Mouse (Mus musculus) neural tube, embryonic 12.5 days (tissue): ENCODE measurements around the gene Ptprn. TPM values are rescaled to one million over a fixed set of nuclear protein-coding genes. Genes with fewer than 3 reads are reported as not detected.
"Not testable (repeated sequence)": the region's sequence is repeated elsewhere in the genome, so short reads cannot be mapped to it uniquely, and the experiment has no call there.

Experiments
- ATAC-seq: fragments of 200-750 bp; cut with Nextera tagmentation; 2 replicates; pipeline ENCODE4 v1.8.0; 2017; ENCODE audit warnings: low read depth, mild to moderate bottlenecking, moderate TSS enrichment, moderate library complexity; ENCODE audit not compliant: low FRiP score
- H3K27ac ChIP-seq: fragments of 300-500 bp; sonication (generic); 2 replicates; pipeline ENCODE4 v1.5.1; 2016
- H3K27me3 ChIP-seq: fragments of 300-500 bp; sonication (generic); replicated peaks from 2 replicates; pipeline ENCODE4 v1.6.1; 2016; ENCODE audit warnings: mild to moderate bottlenecking
- H3K36me3 ChIP-seq: fragments of 300-500 bp; sonication (generic); 2 replicates; pipeline ENCODE4 v1.6.1; 2016; ENCODE audit warnings: mild to moderate bottlenecking
- H3K4me1 ChIP-seq: fragments of 300-500 bp; sonication (generic); 2 replicates; pipeline ENCODE4 v1.6.1; 2016
- H3K4me2 ChIP-seq: fragments of 300-500 bp; sonication (generic); replicated peaks from 2 replicates; pipeline ENCODE4 v1.6.1; 2016; ENCODE audit warnings: mild to moderate bottlenecking
- H3K4me3 ChIP-seq: fragments of 300-500 bp; sonication (generic); 2 replicates; pipeline ENCODE4 v1.5.1; 2016
- H3K9ac ChIP-seq: fragments of 300-500 bp; sonication (generic); 2 replicates; pipeline ENCODE4 v1.6.1; 2016; ENCODE audit warnings: mild to moderate bottlenecking
- H3K9me3 ChIP-seq: fragments of 300-500 bp; sonication (generic); 2 replicates; pipeline ENCODE4 v1.6.1; 2016; ENCODE audit warnings: mild to moderate bottlenecking
- WGBS: fragments of 180-500 bp; shearing (Covaris S2); methylation state at CpG from one replicate; pipeline ENCODE4 v1.1.7; 2016; 5-methylcytosine and 5-hydroxymethylcytosine counted together
- polyA plus RNA-seq: library from polyadenylated mRNA; unstranded; fragments of >200 nt; fragmentation: Nextera tagmentation; extraction: Ambion mirVana; gene quantifications from 2 replicates; pipeline ENCODE4 v1.2.1, GENCODE M21; 2016

Ptprn gene
- polyA plus RNA-seq, 1 experiment from 2014 or later: 13.8 TPM

GRCm38 (mm10) chr1:75250498-75250897, 13.8 kb downstream of the Ptprn start:
- 70% methylated on average over 3 of the region's 3 CpGs for WGBS
- Histone ChIP-seq H3K4me2 (no peak overlapping the region), H3K4me1 (peaks cover 16% of the 10 kb centered on the region), H3K9ac (no peak overlapping the region), H3K36me3 (peaks cover 4% of the 10 kb centered on the region; the same call in 1 of the 2 replicates), H3K9me3 (no peaks in the 10 kb centered on the region), H3K4me3 (no peak overlapping the region), H3K27ac (no peak overlapping the region), H3K27me3 (0 out of 2 replicates have a peak, but pooled peaks cover 7% of the 10 kb centered on the region)
- ATAC-seq: no peak

- Histone ChIP-seq H3K36me3 (peaks cover 18% of the 10 kb centered on the region; the same call in 1 of the 2 replicates), H3K4me2 (no peak overlapping the region), H3K9ac (no peak overlapping the region; the same call in 1 of the 2 replicates), H3K27me3 (0 out of 2 replicates have a peak, but pooled peaks cover 5% of the 10 kb centered on the region), H3K27ac (no peak overlapping the region), H3K4me3 (no peak overlapping the region), H3K9me3 (no peaks in the 10 kb centered on the region), H3K4me1 (peaks cover 14% of the 10 kb centered on the region)
- WGBS: 63% methylated on average over 9 of the region's 9 CpGs
- ATAC-seq: no peak
These were observed 16.1 kb downstream of the Ptprn start for GRCm38 (mm10) chr1:75248041-75248772.

DNA sequence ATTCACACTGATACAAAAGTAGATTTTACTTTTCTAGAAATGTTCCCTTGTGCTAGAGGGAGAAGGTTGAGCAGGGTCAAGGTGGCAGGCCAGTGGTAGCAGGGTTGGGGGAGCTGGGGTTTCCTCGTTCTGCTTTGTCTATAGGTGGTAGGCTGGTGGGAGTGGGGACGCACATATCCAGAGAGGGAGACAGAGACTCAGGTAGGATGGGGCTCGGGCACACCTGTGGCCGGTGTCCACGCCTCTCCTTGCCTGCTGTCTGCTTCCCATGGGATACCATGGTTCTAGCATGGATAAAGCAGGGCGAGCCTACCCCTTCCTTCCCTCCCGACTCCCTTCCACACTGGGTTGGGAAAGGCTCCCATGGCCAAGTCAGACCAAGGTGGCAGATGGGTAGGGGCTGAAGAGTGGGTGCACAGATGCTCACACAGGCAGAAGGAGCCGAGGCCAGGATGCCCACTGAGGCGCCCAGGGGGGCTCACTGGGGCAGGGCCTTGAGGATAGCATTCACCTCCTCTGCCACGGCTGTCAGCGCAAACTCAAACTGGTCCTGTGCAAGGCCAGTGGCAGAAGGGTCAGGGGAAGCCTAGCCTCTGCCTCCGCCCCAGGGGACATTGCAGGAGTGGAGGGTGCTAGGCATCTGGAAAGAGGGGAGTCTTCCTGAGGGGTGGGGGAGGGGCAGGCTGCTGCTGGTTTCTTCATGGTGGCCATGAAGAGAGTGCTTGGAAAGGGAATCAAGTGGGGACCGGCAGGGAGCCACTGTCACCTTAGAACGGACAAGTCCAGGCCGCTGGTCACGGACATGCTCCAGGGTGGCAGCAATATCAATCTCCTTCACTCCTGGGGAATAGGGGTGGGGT, 17.0 kb downstream of the Ptprn start:
- Histone ChIP-seq H3K9me3 (no peaks in the 10 kb centered on the region), H3K4me1 (peaks cover 14% of the 10 kb centered on the region), H3K4me2 (no peak overlapping the region), H3K27ac (no peak overlapping the region), H3K4me3 (no peak overlapping the region), H3K9ac (0 out of 2 replicates have a peak overlapping the region, but pooled peaks have one; percentile 3), H3K27me3 (no peaks in the 10 kb centered on the region), H3K36me3 (peaks cover 18% of the 10 kb centered on the region; the same call in 1 of the 2 replicates)
- WGBS: 84% methylated on average over 16 of the region's 16 CpGs
- ATAC-seq: no peak

- 13% methylated on average over 4 of the region's 4 CpGs for WGBS
- no peak overlapping the region for H3K4me2 ChIP-seq
- peaks cover 30% of the 10 kb centered on the region for H3K36me3 ChIP-seq
- H3K9me3 ChIP-seq: no peaks in the 10 kb centered on the region
- H3K4me1 ChIP-seq: 0 out of 2 replicates have a peak, but pooled peaks cover 7% of the 10 kb centered on the region
- no peak overlapping the region for H3K9ac ChIP-seq
- H3K4me3 ChIP-seq: no peak overlapping the region
- no peaks in the 10 kb centered on the region for H3K27me3 ChIP-seq
- H3K27ac ChIP-seq: no peak overlapping the region
- ATAC-seq: peak; percentile 19; the same call in 1 of the 2 replicates
These were observed 19.5 kb downstream of the Ptprn start for GRCm38 (mm10) chr1:75244836-75245235.

- ATAC-seq: 0 out of 2 replicates have a peak, but pooled peaks have one; percentile 5
- 85% methylated on average over 12 of the region's 12 CpGs for WGBS
- H3K9ac ChIP-seq: no peak overlapping the region
These were observed 20.0 kb downstream of the Ptprn start for GRCm38 (mm10) chr1:75244175-75244826.

DNA sequence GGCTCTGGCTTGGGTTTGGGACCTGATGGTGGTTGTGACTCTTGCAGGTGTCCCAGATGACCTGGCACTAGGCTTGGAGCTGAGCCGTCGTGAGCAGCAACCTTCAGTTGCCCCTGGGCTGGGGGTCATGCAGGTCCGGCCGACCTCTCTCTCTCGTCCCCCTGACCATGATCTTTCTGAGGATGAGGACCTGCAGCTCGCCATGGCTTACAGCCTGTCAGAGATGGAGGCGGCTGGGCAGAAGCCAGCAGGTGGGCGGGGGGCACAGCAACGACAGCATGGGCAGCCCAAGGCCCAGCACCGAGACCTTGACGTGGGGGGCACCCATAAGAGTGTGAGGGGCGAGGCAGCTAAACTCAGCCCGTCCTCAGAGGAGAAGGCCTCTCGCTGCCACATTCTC, 20.9 kb downstream of the Ptprn start:
- Histone ChIP-seq H3K9ac (no peak overlapping the region), H3K27me3 (no peaks in the 10 kb centered on the region), H3K27ac (no peak overlapping the region), H3K4me1 (0 out of 2 replicates have a peak, but pooled peaks cover 7% of the 10 kb centered on the region), H3K9me3 (no peaks in the 10 kb centered on the region), H3K4me3 (no peak overlapping the region), H3K36me3 (peaks cover 35% of the 10 kb centered on the region), H3K4me2 (no peak overlapping the region)
- no peak for ATAC-seq
- 88% methylated on average over 14 of the region's 14 CpGs for WGBS

More at GRCm38 (mm10) chr1:75244175-75244826, 20.0 kb downstream of the Ptprn start:
- Histone ChIP-seq H3K27me3 (no peaks in the 10 kb centered on the region), H3K36me3 (peaks cover 35% of the 10 kb centered on the region), H3K9me3 (no peaks in the 10 kb centered on the region), H3K4me2 (no peak overlapping the region), H3K4me3 (no peak overlapping the region), H3K27ac (no peak overlapping the region), H3K4me1 (0 out of 2 replicates have a peak, but pooled peaks cover 7% of the 10 kb centered on the region)

GRCm38 (mm10) chr1:75239591-75239990, 24.7 kb downstream of the Ptprn start:
- 88% methylated on average over 10 of the region's 10 CpGs for WGBS
- no peaks in the 10 kb centered on the region for H3K9me3 ChIP-seq
- no peak for ATAC-seq
- no peaks in the 10 kb centered on the region for H3K27me3 ChIP-seq
- no peak overlapping the region for H3K4me3 ChIP-seq
- peaks cover 31% of the 10 kb centered on the region for H3K36me3 ChIP-seq
- H3K4me2 ChIP-seq: no peak overlapping the region
- H3K9ac ChIP-seq: no peak overlapping the region
- no peak overlapping the region for H3K27ac ChIP-seq
- peaks cover 13% of the 10 kb centered on the region for H3K4me1 ChIP-seq

- Histone ChIP-seq H3K36me3 (peaks cover 16% of the 10 kb centered on the region), H3K27me3 (no peaks in the 10 kb centered on the region), H3K4me3 (peak within 1 kb of the TSS; percentile 57), H3K9me3 (no peaks in the 10 kb centered on the region), H3K27ac (peak within 1 kb of the TSS; percentile 51; the same call in 1 of the 2 replicates), H3K9ac (peak within 1 kb of the TSS; percentile 70), H3K4me2 (peak within 1 kb of the TSS; percentile 85), H3K4me1 (peaks cover 13% of the 10 kb centered on the region)
- ATAC-seq: peak; percentile 88
- WGBS: under 1% methylated on average over 64 of the region's 64 CpGs
These were observed 27.9 kb downstream of the Ptprn start, which contains the start of gene Dnajb2 for GRCm38 (mm10) chr1:75236117-75237050. Gene Dnajb2 (plus strand): TSS chr1:75236406.

- 0 out of 2 replicates have a peak, but pooled peaks cover 3% of the 10 kb centered on the region for H3K36me3 ChIP-seq
- ATAC-seq: peak; percentile 42
- no peaks in the 10 kb centered on the region for H3K9me3 ChIP-seq
- H3K27me3 ChIP-seq: no peaks in the 10 kb centered on the region
- no peak overlapping the region for H3K4me2 ChIP-seq
- H3K4me3 ChIP-seq: no peak overlapping the region
- 2% methylated on average over 8 of the region's 8 CpGs for WGBS
- H3K27ac ChIP-seq: no peak overlapping the region
- no peak overlapping the region for H3K9ac ChIP-seq
- peaks cover 13% of the 10 kb centered on the region for H3K4me1 ChIP-seq
These were observed 29.7 kb downstream of the Ptprn start for GRCm38 (mm10) chr1:75234606-75235005.

DNA sequence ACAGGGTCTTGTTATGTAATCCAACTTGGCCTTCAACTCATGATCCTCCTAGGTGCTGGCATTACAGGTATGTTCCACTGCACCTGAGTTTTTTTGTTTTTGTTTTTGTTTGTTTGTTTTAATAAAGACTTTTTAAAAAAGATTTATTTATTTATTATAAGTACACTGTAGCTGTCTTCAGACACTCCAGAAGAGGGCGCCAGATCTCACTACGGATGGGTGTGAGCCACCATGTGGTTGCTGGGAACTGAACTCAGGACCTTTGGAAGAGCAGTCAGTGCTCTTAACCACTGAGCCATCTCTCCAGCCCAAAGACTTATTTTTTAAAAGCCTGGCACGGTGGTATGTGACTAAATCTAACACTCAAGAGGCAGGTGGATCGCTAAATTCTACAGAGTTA, 31.8 kb downstream of the Ptprn start:
- WGBS: 65% methylated on average over 4 of the region's 4 CpGs
- ATAC-seq, H3K27me3 ChIP-seq, H3K9me3 ChIP-seq, H3K36me3 ChIP-seq, H3K27ac ChIP-seq, H3K4me3 ChIP-seq, H3K9ac ChIP-seq, H3K4me2 ChIP-seq: not testable (repeated sequence)
- peaks cover 13% of the 10 kb centered on the region for H3K4me1 ChIP-seq

DNA sequence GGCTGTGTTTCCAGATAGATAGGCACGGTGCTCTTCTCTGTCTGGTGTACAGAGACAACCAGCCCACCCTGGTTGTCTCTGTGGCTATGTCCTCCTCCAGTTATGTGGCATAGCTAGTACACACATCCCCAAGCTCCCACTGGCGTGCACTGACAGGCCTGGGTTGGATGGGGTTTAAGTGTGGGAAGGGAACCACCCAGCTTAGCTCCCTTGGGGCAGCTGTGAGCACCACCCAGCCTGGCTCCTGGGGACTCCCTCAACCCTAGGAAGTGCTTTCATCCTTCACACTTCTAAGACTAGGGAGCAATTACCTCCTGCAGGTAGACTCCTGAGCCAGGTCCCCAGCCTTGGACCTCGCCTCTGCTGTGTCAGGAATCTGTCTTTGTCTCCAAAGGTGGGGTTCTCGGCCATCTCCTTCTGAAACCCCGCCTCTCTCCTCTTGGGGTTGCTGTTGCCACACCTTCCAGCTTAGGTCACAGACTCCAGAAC, 32.6 kb downstream of the Ptprn start, which contains the start of gene A630095N17Rik:
Gene A630095N17Rik (minus strand): TSS at position 439 of the 489 bp plus-strand sequence.
- H3K36me3 ChIP-seq: no peaks in the 10 kb centered on the region
- H3K4me3 ChIP-seq: no peak within 1 kb of the TSS
- WGBS: 74% methylated on average over 5 of the region's 5 CpGs
- no peak for ATAC-seq
- H3K9me3 ChIP-seq: no peaks in the 10 kb centered on the region
- H3K4me2 ChIP-seq: no peak within 1 kb of the TSS
- H3K4me1 ChIP-seq: peaks cover 5% of the 10 kb centered on the region
- no peak within 1 kb of the TSS for H3K9ac ChIP-seq
- H3K27me3 ChIP-seq: no peaks in the 10 kb centered on the region
- H3K27ac ChIP-seq: no peak within 1 kb of the TSS
